Mouse (Mus musculus): Measurements from ENCODE around the gene Erbb4. TPM values are rescaled to one million over a fixed set of nuclear protein-coding genes. Genes with fewer than 3 reads are reported as not detected.
A peak's percentile ranks its signal among the peaks of the same experiment; 100 is the strongest.

Gene Erbb4
- polyA plus RNA-seq, 1 experiment from 2014 or later: 0.02 TPM

DNA sequence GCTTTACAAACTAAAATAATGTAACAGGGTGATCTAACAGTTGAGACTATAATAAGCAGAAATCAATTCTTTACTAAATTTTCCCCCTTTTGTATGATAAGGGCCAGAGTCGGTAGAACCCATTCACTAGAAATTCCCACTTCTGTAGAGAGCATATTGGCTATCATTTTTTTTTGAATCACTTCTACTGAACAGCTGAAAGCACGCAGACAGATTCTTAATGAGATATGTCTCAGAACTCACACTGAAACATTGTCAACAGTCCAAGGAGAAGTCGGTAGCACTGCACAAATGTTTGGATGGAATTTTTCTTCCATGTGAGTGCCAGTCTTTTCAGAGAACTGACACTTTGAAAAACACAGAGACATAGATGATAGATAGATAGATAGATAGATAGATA lies 1053.1 kb downstream of the Erbb4 start:
- no peak overlapping the region for H3K4me3 ChIP-seq (ENCODE audit: low read depth, low read length)
- H3K4me2 ChIP-seq (replicated peaks; ENCODE audit: low read depth, low read length): no peak overlapping the region
- H3K9me3 ChIP-seq (ENCODE audit: low read length): no peaks in the 10 kb centered on the region
- no peak for TF ChIP-seq CTCF (IDR thresholded peaks at IDR 0.05)
- no peak for TF ChIP-seq EP300 (IDR thresholded peaks at IDR 0.05)
- H3K27me3 ChIP-seq (replicated peaks; ENCODE audit: insufficient read depth, low read length): no peaks in the 10 kb centered on the region
- no peaks in the 10 kb centered on the region for H3K4me1 ChIP-seq (ENCODE audit: insufficient read depth, low read depth, low read length)
- no peaks in the 10 kb centered on the region for H3K36me3 ChIP-seq (ENCODE audit: insufficient read depth, low read length)
- no peak for DNase-seq (ENCODE audit: low spot score)
- ATAC-seq: no peak
- H3K27ac ChIP-seq (ENCODE audit: low read length): no peak overlapping the region
- no peak overlapping the region for H3K9ac ChIP-seq (replicated peaks; ENCODE audit: low read depth)
- WGBS: 47% methylated on average over 3 of the region's 3 CpGs

- no peak for ATAC-seq
- no peak overlapping the region for H3K9ac ChIP-seq (replicated peaks; ENCODE audit: low read depth)
- TF ChIP-seq EP300 (IDR thresholded peaks at IDR 0.05): no peak
- TF ChIP-seq CTCF (IDR thresholded peaks at IDR 0.05): no peak
- no peaks in the 10 kb centered on the region for H3K9me3 ChIP-seq (ENCODE audit: low read length)
- no peak for DNase-seq (ENCODE audit: low spot score)
- H3K4me2 ChIP-seq (replicated peaks; ENCODE audit: low read depth, low read length): no peak overlapping the region
- no peaks in the 10 kb centered on the region for H3K27me3 ChIP-seq (replicated peaks; ENCODE audit: insufficient read depth, low read length)
- H3K4me3 ChIP-seq (ENCODE audit: low read depth, low read length): no peak overlapping the region
- no peaks in the 10 kb centered on the region for H3K4me1 ChIP-seq (ENCODE audit: insufficient read depth, low read depth, low read length)
- no peaks in the 10 kb centered on the region for H3K36me3 ChIP-seq (ENCODE audit: insufficient read depth, low read length)
- no peak overlapping the region for H3K27ac ChIP-seq (ENCODE audit: low read length)
- WGBS: 40% methylated on average over 6 of the region's 6 CpGs
Observed at GRCm38 (mm10) chr1:68049856-68050255, 1058.0 kb downstream of the Erbb4 start.

GRCm38 (mm10) chr1:68047139-68047538 lies 1060.7 kb downstream of the Erbb4 start:
- ATAC-seq (no peak), DNase-seq (ENCODE audit: low spot score) (no peak)
- no peak for TF ChIP-seq CTCF (IDR thresholded peaks at IDR 0.05)
- no peak for TF ChIP-seq EP300 (IDR thresholded peaks at IDR 0.05)
- Histone ChIP-seq H3K27me3 (replicated peaks; ENCODE audit: insufficient read depth, low read length) (no peaks in the 10 kb centered on the region), H3K4me1 (ENCODE audit: insufficient read depth, low read depth, low read length) (no peaks in the 10 kb centered on the region), H3K9me3 (ENCODE audit: low read length) (no peaks in the 10 kb centered on the region), H3K4me3 (ENCODE audit: low read depth, low read length) (no peak overlapping the region), H3K9ac (replicated peaks; ENCODE audit: low read depth) (no peak overlapping the region), H3K27ac (ENCODE audit: low read length) (no peak overlapping the region), H3K36me3 (ENCODE audit: insufficient read depth, low read length) (no peaks in the 10 kb centered on the region), H3K4me2 (replicated peaks; ENCODE audit: low read depth, low read length) (0 out of 2 replicates have a peak overlapping the region, but pooled peaks have one; percentile 49)
- 13% methylated on average over 5 of the region's 5 CpGs for WGBS

GRCm38 (mm10) chr1:68046551-68046970 lies 1061.3 kb downstream of the Erbb4 start:
- no peak overlapping the region for H3K9ac ChIP-seq (replicated peaks; ENCODE audit: low read depth)

DNA sequence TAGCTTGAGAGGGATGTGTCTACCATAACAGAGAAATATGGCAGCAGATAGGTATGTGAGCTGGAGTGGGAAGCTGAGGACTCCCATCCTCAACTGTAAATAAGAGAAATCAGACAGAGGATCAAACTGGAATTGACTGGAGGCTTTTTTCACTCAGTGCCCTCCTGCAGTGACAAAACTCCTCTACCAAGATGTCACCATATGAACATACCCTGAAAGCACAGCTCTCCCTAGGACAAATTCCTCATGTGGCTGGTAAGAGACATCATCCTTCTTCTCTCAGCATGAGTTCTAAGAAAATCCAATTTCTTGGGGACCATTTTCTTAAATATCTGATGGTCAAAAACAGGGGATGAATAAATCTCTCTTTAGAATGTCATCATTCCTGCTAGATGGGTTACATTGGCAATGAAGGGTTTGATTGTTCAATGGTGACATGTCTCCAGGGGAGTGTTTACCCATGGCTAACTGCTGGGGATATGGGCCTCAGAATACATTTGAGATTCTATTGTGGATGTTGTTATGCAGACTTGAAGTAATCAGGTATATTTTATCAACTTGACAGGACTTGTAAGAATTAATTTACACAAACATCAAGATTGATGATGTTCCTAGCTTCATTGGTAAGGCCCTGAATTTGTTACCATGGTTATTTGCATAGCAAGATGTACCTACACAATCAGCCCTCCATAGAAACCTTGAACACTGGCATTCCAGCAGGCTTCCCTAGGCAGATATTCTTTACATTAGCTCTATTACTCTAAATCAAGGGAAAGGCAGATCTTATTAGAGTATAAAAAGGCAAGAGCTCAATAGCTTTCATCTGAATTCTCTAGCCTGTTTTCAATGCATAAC lies 1083.5 kb downstream of the Erbb4 start:
- H3K36me3 ChIP-seq (ENCODE audit: insufficient read depth, low read length): no peaks in the 10 kb centered on the region
- DNase-seq (ENCODE audit: low spot score) (no peak), ATAC-seq (no peak)
- no peak overlapping the region for H3K4me2 ChIP-seq (replicated peaks; ENCODE audit: low read depth, low read length)
- H3K4me3 ChIP-seq (ENCODE audit: low read depth, low read length): no peak overlapping the region
- H3K27me3 ChIP-seq (replicated peaks; ENCODE audit: insufficient read depth, low read length): no peaks in the 10 kb centered on the region
- H3K9me3 ChIP-seq (ENCODE audit: low read length): no peaks in the 10 kb centered on the region
- H3K27ac ChIP-seq (ENCODE audit: low read length): no peak overlapping the region
- TF ChIP-seq CTCF (IDR thresholded peaks at IDR 0.05) (no peak), EP300 (IDR thresholded peaks at IDR 0.05) (no peak)
- no peaks in the 10 kb centered on the region for H3K4me1 ChIP-seq (ENCODE audit: insufficient read depth, low read depth, low read length)
- H3K9ac ChIP-seq (replicated peaks; ENCODE audit: low read depth): no peak overlapping the region

More at GRCm38 (mm10) chr1:68046551-68046970, 1061.3 kb downstream of the Erbb4 start:
- no peak for TF ChIP-seq EP300 (IDR thresholded peaks at IDR 0.05)
- TF ChIP-seq CTCF (IDR thresholded peaks at IDR 0.05): 0 out of 2 replicates have a peak, but pooled peaks have one; percentile 13
- Histone ChIP-seq H3K9me3 (ENCODE audit: low read length) (no peaks in the 10 kb centered on the region), H3K27me3 (replicated peaks; ENCODE audit: insufficient read depth, low read length) (no peaks in the 10 kb centered on the region), H3K4me3 (ENCODE audit: low read depth, low read length) (0 out of 2 replicates have a peak overlapping the region, but pooled peaks have one; percentile 15), H3K36me3 (ENCODE audit: insufficient read depth, low read length) (no peaks in the 10 kb centered on the region), H3K4me1 (ENCODE audit: insufficient read depth, low read depth, low read length) (no peaks in the 10 kb centered on the region), H3K4me2 (replicated peaks; ENCODE audit: low read depth, low read length) (peak overlapping the region; percentile 49), H3K27ac (ENCODE audit: low read length) (no peak overlapping the region)
- ATAC-seq (no peak), DNase-seq (ENCODE audit: low spot score) (peak; percentile 6)
- WGBS: 3% methylated on average over 7 of the region's 7 CpGs

DNA sequence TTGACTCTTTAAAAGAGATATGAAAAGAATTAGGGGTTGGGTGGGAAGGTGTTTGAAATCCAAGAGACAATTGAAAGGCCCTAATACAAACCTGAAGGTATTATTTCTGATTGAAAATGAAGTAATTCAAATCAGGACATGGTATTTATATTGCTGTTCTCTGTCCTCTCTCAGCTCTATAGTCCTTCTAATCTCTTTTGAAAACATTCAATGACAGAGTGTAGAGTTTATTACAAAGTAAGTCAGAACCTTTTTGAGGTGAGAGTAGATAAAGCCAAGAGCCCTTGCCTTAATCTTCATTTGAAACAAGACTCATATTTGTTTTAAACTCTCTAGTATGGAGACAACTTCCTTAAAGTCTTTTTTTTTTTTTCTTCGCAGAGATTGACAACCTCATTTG lies 1087.8 kb downstream of the Erbb4 start:
- no peaks in the 10 kb centered on the region for H3K27me3 ChIP-seq (replicated peaks; ENCODE audit: insufficient read depth, low read length)
- no peak overlapping the region for H3K4me2 ChIP-seq (replicated peaks; ENCODE audit: low read depth, low read length)
- DNase-seq (ENCODE audit: low spot score): no peak
- H3K9ac ChIP-seq (replicated peaks; ENCODE audit: low read depth): no peak overlapping the region
- H3K9me3 ChIP-seq (ENCODE audit: low read length): no peaks in the 10 kb centered on the region
- 79% methylated on average over 1 of the region's 1 CpGs for WGBS
- H3K4me3 ChIP-seq (ENCODE audit: low read depth, low read length): no peak overlapping the region
- no peaks in the 10 kb centered on the region for H3K36me3 ChIP-seq (ENCODE audit: insufficient read depth, low read length)
- TF ChIP-seq CTCF (IDR thresholded peaks at IDR 0.05) (no peak), EP300 (IDR thresholded peaks at IDR 0.05) (no peak)
- ATAC-seq: no peak
- H3K4me1 ChIP-seq (ENCODE audit: insufficient read depth, low read depth, low read length): no peaks in the 10 kb centered on the region
- no peak overlapping the region for H3K27ac ChIP-seq (ENCODE audit: low read length)

All from lung, postnatal 0 days (tissue).